Mouse (Mus musculus) ES-E14 (cell line): Measurements from ENCODE around the gene Prr23a1. TPM values are rescaled to one million over a fixed set of nuclear protein-coding genes. Genes with fewer than 3 reads are reported as not detected.
A peak's percentile ranks its signal among the peaks of the same experiment; 100 is the strongest.

Experiments used
- DNase-seq: peaks from one replicate; pipeline ENCODE4 v3.0.0-alpha.2; 2013; ENCODE audit warnings: low read depth, low spot score
- H3K27ac ChIP-seq: 2 replicates; pipeline ENCODE4 v1.5.1; 2012; ENCODE audit warnings: low read depth, mild to moderate bottlenecking, low read length, moderate library complexity, mixed read lengths; ENCODE audit not compliant: poor library complexity, insufficient read depth, severe bottlenecking
- H3K36me3 ChIP-seq: 2 replicates; pipeline ENCODE4 v1.6.1; 2012; ENCODE audit warnings: mild to moderate bottlenecking, low read length, moderate library complexity, mixed read lengths; ENCODE audit not compliant: control insufficient read depth, poor library complexity, insufficient read depth, severe bottlenecking
- H3K4me1 ChIP-seq, 2 experiments: fragments of 150-350 bp in 1 of 2; sonication (generic) in 1 of 2; 2 replicates each; pipeline ENCODE4 v1.6.1; 2012; ENCODE audit warnings: low read length in 2 of 2, mild to moderate bottlenecking in 1 of 2, mixed read lengths in 1 of 2; ENCODE audit not compliant: control insufficient read depth in 2 of 2, insufficient read depth in 2 of 2, poor library complexity in 1 of 2
- H3K4me3 ChIP-seq, 2 experiments: fragments of 150-350 bp in 1 of 2; sonication (generic) in 1 of 2; 2 replicates each; pipeline ENCODE4 v1.5.1; 2012; ENCODE audit warnings: low read length in 2 of 2, low read depth in 1 of 2, mild to moderate bottlenecking in 1 of 2, mixed read lengths in 1 of 2; ENCODE audit not compliant: insufficient read depth in 1 of 2, poor library complexity in 1 of 2, severe bottlenecking in 1 of 2
- H3K9ac ChIP-seq: 2 replicates; pipeline ENCODE4 v1.6.1; 2012; ENCODE audit warnings: low read depth, mild to moderate bottlenecking, low read length, mixed read lengths; ENCODE audit not compliant: poor library complexity, insufficient read depth, severe bottlenecking
- H3K9me3 ChIP-seq: fragments of 150-350 bp; sonication (generic); 2 replicates; pipeline ENCODE4 v1.6.1; 2012; ENCODE audit warnings: low read depth, mild to moderate bottlenecking, low read length; ENCODE audit not compliant: control insufficient read depth, insufficient read depth
- CHD2 ChIP-seq: IDR thresholded peaks from 2 replicates; pipeline ENCODE4 v1.6.1; 2014; ENCODE audit warnings: mild to moderate bottlenecking, low read depth, low read length, inconsistent platforms
- HCFC1 ChIP-seq: IDR thresholded peaks from 2 replicates; pipeline ENCODE4 v1.6.1; 2012; ENCODE audit warnings: low read length, inconsistent platforms, borderline replicate concordance; ENCODE audit not compliant: insufficient read depth
- MAFK ChIP-seq: IDR thresholded peaks from 2 replicates; pipeline ENCODE4 v1.6.1; 2014; ENCODE audit warnings: mild to moderate bottlenecking, low read depth, low read length, inconsistent platforms; ENCODE audit not compliant: insufficient read depth
- ZC3H11A ChIP-seq: IDR thresholded peaks from 2 replicates; pipeline ENCODE4 v1.6.1; 2012; ENCODE audit warnings: low read depth, mild to moderate bottlenecking, inconsistent platforms, low read length, borderline replicate concordance
- ZNF384 ChIP-seq: IDR thresholded peaks from 2 replicates; pipeline ENCODE4 v1.6.1; 2012; ENCODE audit warnings: low read depth, low read length, inconsistent platforms
- in situ Hi-C, 2 experiments: fragments of 600-800 bp; cut with MboI; formaldehyde crosslinking; loops; one replicate each; pipeline ENCODE4 v1.15.1; 2025; ENCODE audit warnings: low sequenced_read_pairs in 2 of 2, inconsistent platforms in 1 of 2; ENCODE audit not compliant: unreplicated experiment in 2 of 2
- total RNA-seq: library from RNA; depleted of rRNA; stranded (reverse); fragments of 300-350 nt; gene quantifications from 2 replicates; pipeline ENCODE4 v1.2.3, GENCODE M21; 2012; rRNA removed

The Prr23a1 gene
- 0.26 and 0.58 TPM in 2 replicates for total RNA-seq

DNA sequence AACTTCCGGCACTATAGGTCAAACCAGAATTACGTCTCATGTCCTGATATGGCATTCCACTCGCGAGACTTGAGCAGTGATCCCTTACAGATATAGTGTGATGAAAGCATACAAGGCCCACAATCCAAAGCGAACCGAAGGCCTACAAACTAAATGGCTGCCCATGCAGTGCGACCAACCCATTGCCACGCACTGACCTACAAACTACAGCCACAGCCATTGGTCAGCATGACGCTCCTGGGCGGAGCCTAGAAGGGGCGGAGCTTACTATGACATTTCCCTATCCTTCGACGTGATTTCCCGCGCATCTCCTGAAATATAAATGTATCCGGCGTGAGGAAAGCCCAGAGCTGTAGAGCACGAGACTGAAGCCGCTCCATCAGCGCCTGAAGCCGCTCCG lies at the start of gene Prr23a1:
Gene Prr23a1, plus strand, starts transcription at position 387 of the 400 bp plus-strand sequence.
- TF ChIP-seq MAFK (no peak), ZC3H11A (no peak), CHD2 (peak; percentile 25; the same call in 1 of the 2 replicates), HCFC1 (peak; percentile 74; the same call in 1 of the 2 replicates), ZNF384 (no peak)
- Histone ChIP-seq H3K9me3 (no peaks in the 10 kb centered on the region), H3K4me1 (no peaks in the 10 kb centered on the region), H3K36me3 (no peaks in the 10 kb centered on the region), H3K27ac (no peak within 1 kb of the TSS), H3K4me3 (peak within 1 kb of the TSS; percentile 63 to 66), H3K9ac (0 out of 2 replicates have a peak within 1 kb of the TSS, but pooled peaks have one; percentile 23)
- in situ Hi-C loops: no loop called here
- DNase-seq: peak; percentile 65

DNA sequence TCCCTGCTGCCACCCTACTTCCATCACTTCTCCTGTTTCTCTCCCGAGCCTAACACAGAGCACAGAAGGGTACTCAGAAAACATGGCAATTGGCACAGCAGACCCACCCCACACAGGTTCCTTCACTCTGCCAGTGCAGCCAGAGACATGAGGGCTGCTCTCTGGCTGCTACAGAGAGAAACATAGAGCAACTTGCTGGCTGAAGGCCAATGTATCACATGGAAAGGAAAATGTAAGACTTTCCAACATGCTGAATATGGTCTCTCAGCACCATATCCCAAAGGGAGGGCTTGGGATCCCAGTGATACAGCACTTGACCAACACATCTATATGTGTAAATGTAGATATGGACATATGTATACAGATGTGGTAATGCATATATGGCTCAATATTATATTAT lies 43.3 kb upstream of the Prr23a1 start:
- Histone ChIP-seq H3K27ac (no peak overlapping the region), H3K4me3 (no peak overlapping the region), H3K9ac (no peak overlapping the region), H3K4me1 (no peaks in the 10 kb centered on the region), H3K36me3 (no peaks in the 10 kb centered on the region), H3K9me3 (no peaks in the 10 kb centered on the region)
- no peak for DNase-seq
- TF ChIP-seq HCFC1: no peak
- TF ChIP-seq ZC3H11A: no peak
- TF ChIP-seq MAFK: no peak
- no peak for TF ChIP-seq CHD2
- TF ChIP-seq ZNF384: no peak
- in situ Hi-C loops: no loop called here

DNA sequence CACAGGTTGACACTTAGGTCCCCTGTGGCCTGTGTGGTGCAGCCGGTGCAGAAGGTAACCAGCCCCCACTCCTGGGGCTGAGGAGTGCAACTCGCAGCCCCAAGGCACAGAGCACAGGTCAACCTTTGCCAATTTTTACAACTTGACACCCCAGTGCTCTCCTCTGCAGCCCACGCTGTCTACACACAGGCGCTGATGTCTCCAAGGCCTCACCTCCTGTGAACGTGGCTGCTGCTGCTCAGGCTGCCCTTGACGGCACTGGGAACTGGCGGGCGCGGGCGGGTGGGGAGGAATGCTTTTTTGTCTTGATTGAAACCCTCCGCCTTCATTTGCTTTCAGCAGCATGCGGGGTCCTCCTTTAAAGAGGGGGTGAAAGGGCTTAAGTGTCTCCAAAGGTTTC lies 38.3 kb upstream of the Prr23a1 start:
- Histone ChIP-seq H3K4me1 (no peaks in the 10 kb centered on the region), H3K4me3 (no peak overlapping the region), H3K9ac (no peak overlapping the region), H3K27ac (no peak overlapping the region), H3K9me3 (no peaks in the 10 kb centered on the region), H3K36me3 (no peaks in the 10 kb centered on the region)
- in situ Hi-C loops: no loop called here
- TF ChIP-seq CHD2 (no peak), ZC3H11A (no peak), HCFC1 (no peak), ZNF384 (no peak), MAFK (no peak)
- no peak for DNase-seq

DNA sequence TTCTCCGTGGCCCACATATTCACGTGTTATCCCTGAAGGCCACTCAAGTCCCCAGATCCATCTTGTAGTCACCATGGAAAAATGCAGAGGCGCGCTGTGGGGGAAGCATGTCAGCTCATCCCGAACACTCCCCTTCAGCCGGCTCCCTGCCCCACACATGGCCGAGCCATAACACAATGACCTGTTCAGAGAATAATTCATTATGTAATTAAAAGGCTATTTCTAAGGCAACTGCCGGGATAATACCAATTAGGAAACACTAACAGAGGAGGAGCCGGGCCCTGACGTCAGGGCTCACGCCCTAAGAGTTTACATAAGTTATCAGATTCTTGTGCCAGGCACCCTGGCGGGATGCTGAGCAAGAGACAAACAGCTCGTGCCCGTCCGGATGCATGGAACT lies 36.8 kb upstream of the Prr23a1 start:
- no peak overlapping the region for H3K4me3 ChIP-seq
- no peaks in the 10 kb centered on the region for H3K36me3 ChIP-seq
- no peaks in the 10 kb centered on the region for H3K9me3 ChIP-seq
- in situ Hi-C loops: no loop called here
- H3K4me1 ChIP-seq: no peaks in the 10 kb centered on the region
- DNase-seq: no peak
- H3K27ac ChIP-seq: no peak overlapping the region
- no peak overlapping the region for H3K9ac ChIP-seq
- no peak for TF ChIP-seq HCFC1
- TF ChIP-seq ZC3H11A: no peak
- TF ChIP-seq CHD2: no peak
- no peak for TF ChIP-seq MAFK
- no peak for TF ChIP-seq ZNF384

DNA sequence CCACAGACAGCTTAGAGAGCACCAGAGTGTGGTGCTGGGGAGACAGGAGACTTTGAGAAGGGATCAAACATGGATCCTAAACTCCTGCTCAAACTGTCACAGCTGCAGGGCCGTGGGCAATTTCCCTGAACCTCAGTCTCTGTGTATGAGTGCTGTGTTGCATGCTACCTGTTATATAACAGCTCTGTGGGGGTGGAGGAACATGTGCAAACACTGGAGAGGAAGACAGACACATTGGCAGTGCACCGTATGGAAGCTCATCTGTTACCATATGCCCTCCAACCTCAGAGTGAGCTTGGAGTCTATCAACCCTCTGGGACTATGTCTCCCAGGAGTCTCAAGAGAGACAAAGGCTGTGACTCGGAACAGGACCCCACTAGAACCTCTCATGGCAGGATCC lies 36.4 kb upstream of the Prr23a1 start:
- no peak overlapping the region for H3K9ac ChIP-seq
- TF ChIP-seq MAFK (no peak), ZC3H11A (no peak), CHD2 (no peak), HCFC1 (no peak), ZNF384 (no peak)
- no peak overlapping the region for H3K4me3 ChIP-seq
- no peak for DNase-seq
- in situ Hi-C loops: no loop called here
- H3K9me3 ChIP-seq: no peaks in the 10 kb centered on the region
- H3K27ac ChIP-seq: no peak overlapping the region
- H3K36me3 ChIP-seq: no peaks in the 10 kb centered on the region
- no peaks in the 10 kb centered on the region for H3K4me1 ChIP-seq
